8 mouse cellular contexts compared by ENCODE assay signal in the genomic region with DNA sequence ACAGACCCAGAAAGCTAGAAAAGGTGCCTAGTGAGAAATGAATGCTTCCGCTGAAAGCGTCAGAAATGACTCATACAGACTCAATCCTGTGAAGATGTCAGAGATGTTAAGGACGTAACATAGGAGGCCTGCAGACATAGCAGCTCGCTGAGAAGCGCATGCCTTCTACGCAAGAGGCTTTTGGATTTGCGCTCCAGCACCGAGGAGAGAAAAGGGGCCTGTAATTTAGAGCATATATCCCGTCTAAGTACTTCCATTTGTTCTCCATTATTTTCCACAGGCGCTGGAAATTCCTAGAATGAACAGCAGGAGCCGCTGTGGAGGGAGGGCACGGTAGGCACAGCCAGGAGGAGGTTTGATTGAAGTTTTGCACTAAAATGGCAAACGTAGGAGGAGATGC. TPM values are rescaled to one million over a fixed set of nuclear protein-coding genes. Genes with fewer than 3 reads are reported as not detected.
DNase-seq lines count a peak whose midpoint lies in the region; ATAC-seq and TF ChIP-seq lines count a peak whose summit lies in the region.

No protein-coding gene starts in this region.

- H3K4me3 ChIP-seq in embryonic facial prominence, embryonic 13.5 days: peak overlapping the region; percentile 61
- H3K4me3 ChIP-seq in heart, adult 2 months: peak overlapping the region; percentile 43
- peak overlapping the region; percentile 22; the same call in 1 of the 2 replicates for H3K4me3 ChIP-seq in kidney, adult 2 months (ENCODE audit: insufficient read depth, low read depth, low read length)
- H3K4me3 ChIP-seq in limb, embryonic 12.5 days (replicated peaks): peak overlapping the region; percentile 56
- peak overlapping the region; percentile 62 for H3K4me3 ChIP-seq in midbrain, embryonic 13.5 days (replicated peaks)

- intact Hi-C loops in heart, adult 2 months (cut with DNase I): loop anchor here (1.0 to 10.0 kb wide), 6 partner anchors 102 to 336 kb away; a partner anchor contains a TSS

- H3K36me3 ChIP-seq in embryonic facial prominence, embryonic 13.5 days: no peaks in the 10 kb centered on the region
- no peaks in the 10 kb centered on the region for H3K36me3 ChIP-seq in heart, adult 2 months (ENCODE audit: control insufficient read depth, insufficient read depth, low read length)
- no peaks in the 10 kb centered on the region for H3K36me3 ChIP-seq in kidney, adult 2 months (ENCODE audit: control insufficient read depth, insufficient read depth, low read length)
- H3K36me3 ChIP-seq in limb, embryonic 12.5 days: no peaks in the 10 kb centered on the region
- H3K36me3 ChIP-seq in midbrain, embryonic 13.5 days: no peaks in the 10 kb centered on the region

- H3K9me3 ChIP-seq in embryonic facial prominence, embryonic 13.5 days: no peaks in the 10 kb centered on the region
- H3K9me3 ChIP-seq in limb, embryonic 12.5 days: no peaks in the 10 kb centered on the region
- H3K9me3 ChIP-seq in midbrain, embryonic 13.5 days: no peaks in the 10 kb centered on the region

- no peaks in the 10 kb centered on the region for H3K27me3 ChIP-seq in embryonic facial prominence, embryonic 13.5 days
- H3K27me3 ChIP-seq in heart, adult 2 months (ENCODE audit: control insufficient read depth, insufficient read depth, low read length): no peaks in the 10 kb centered on the region
- H3K27me3 ChIP-seq in kidney, adult 2 months (replicated peaks; ENCODE audit: control insufficient read depth, insufficient read depth, low read length): no peaks in the 10 kb centered on the region
- H3K27me3 ChIP-seq in limb, embryonic 12.5 days: no peaks in the 10 kb centered on the region
- no peaks in the 10 kb centered on the region for H3K27me3 ChIP-seq in midbrain, embryonic 13.5 days

- no peak for TF ChIP-seq EP300 in heart, adult 2 months (IDR thresholded peaks at IDR 0.05; ENCODE audit: insufficient read depth, low read depth, low read length)

- H3K4me2 ChIP-seq in embryonic facial prominence, embryonic 13.5 days: peak overlapping the region; percentile 60
- peak overlapping the region; percentile 55 for H3K4me2 ChIP-seq in limb, embryonic 12.5 days
- peak overlapping the region; percentile 68 for H3K4me2 ChIP-seq in midbrain, embryonic 13.5 days (replicated peaks)

- 10% methylated on average over 13 of the region's 13 CpGs for WGBS in embryonic facial prominence, embryonic 13.5 days
- 15% methylated on average over 13 of the region's 13 CpGs for WGBS in heart, adult 2 months
- 19% methylated on average over 13 of the region's 13 CpGs for WGBS in kidney, adult 2 months
- WGBS in limb, embryonic 12.5 days: 10% methylated on average over 13 of the region's 13 CpGs
- 12% methylated on average over 13 of the region's 13 CpGs for WGBS in midbrain, embryonic 13.5 days

- peak; percentile 71 for TF ChIP-seq CTCF in heart, adult 2 months (IDR thresholded peaks at IDR 0.05)
- peak; percentile 72 for TF ChIP-seq CTCF in kidney, adult 2 months (conservative IDR thresholded peaks at IDR 0.05; ENCODE audit: insufficient read depth, insufficient read length, low read depth, low read length)

- peak overlapping the region; percentile 27; the same call in 1 of the 2 replicates for H3K9ac ChIP-seq in embryonic facial prominence, embryonic 13.5 days
- H3K9ac ChIP-seq in heart, adult 2 months (ENCODE audit: low read depth, low read length): no peak overlapping the region
- H3K9ac ChIP-seq in limb, embryonic 12.5 days (replicated peaks): no peak overlapping the region
- peak overlapping the region; percentile 21; the same call in 1 of the 2 replicates for H3K9ac ChIP-seq in midbrain, embryonic 13.5 days (replicated peaks)

- ATAC-seq in embryonic facial prominence, embryonic 13.5 days (ENCODE audit: insufficient number of reproducible peaks, insufficient read depth, low FRiP score, low TSS enrichment, low read depth): no peak
- ATAC-seq in limb, embryonic 12.5 days (ENCODE audit: insufficient number of reproducible peaks, insufficient read depth, low FRiP score, low TSS enrichment, low read depth): no peak
- peak; percentile 19 for ATAC-seq in midbrain, embryonic 13.5 days

- H3K79me2 ChIP-seq in heart, adult 2 months (replicated peaks; ENCODE audit: control insufficient read depth, insufficient read depth, low read length): no peaks in the 10 kb centered on the region

- peak overlapping the region; percentile 49; the same call in 1 of the 2 replicates for H3K27ac ChIP-seq in embryonic facial prominence, embryonic 13.5 days
- peak overlapping the region; percentile 85; the same call in 1 of the 2 replicates for H3K27ac ChIP-seq in heart, adult 2 months
- H3K27ac ChIP-seq in kidney, adult 2 months (ENCODE audit: insufficient read depth, low read depth, low read length): no peak overlapping the region
- H3K27ac ChIP-seq in limb, embryonic 12.5 days: no peak overlapping the region
- peak overlapping the region; percentile 72 for H3K27ac ChIP-seq in midbrain, embryonic 13.5 days

- peaks cover 13% of the 10 kb centered on the region for H3K4me1 ChIP-seq in embryonic facial prominence, embryonic 13.5 days
- peaks cover 3% of the 10 kb centered on the region; the same call in 1 of the 2 replicates for H3K4me1 ChIP-seq in heart, adult 2 months (ENCODE audit: control insufficient read depth, insufficient read depth, low read length)
- H3K4me1 ChIP-seq in kidney, adult 2 months (ENCODE audit: control insufficient read depth, insufficient read depth, low read length): no peaks in the 10 kb centered on the region; the same call in 1 of the 2 replicates
- H3K4me1 ChIP-seq in limb, embryonic 12.5 days (replicated peaks): peaks cover 5% of the 10 kb centered on the region
- H3K4me1 ChIP-seq in midbrain, embryonic 13.5 days (replicated peaks): peaks cover 12% of the 10 kb centered on the region

- no peak for TF ChIP-seq POLR2A in heart, adult 2 months (IDR thresholded peaks at IDR 0.05; ENCODE audit: insufficient read depth, low read depth, low read length)
- TF ChIP-seq POLR2A in kidney, adult 2 months (IDR thresholded peaks at IDR 0.05; ENCODE audit: low read depth, low read length): no peak

- peak; percentile 86 for DNase-seq in 416B (ENCODE audit: low read depth)
- peak; percentile 89 for DNase-seq in adrenal gland, postnatal 14 days
- DNase-seq in heart, adult 2 months: peak; percentile 68 to 79
- peak; percentile 72 for DNase-seq in kidney, adult 2 months
- DNase-seq in spleen, postnatal 14 days (ENCODE audit: low spot score in 2 of 2): peak; percentile 41 to 53

RNA-seq across cellular contexts. Expression of a gene that starts 5.8 kb away (rescaled TPM):
- 9.1 and 9.3 TPM in 2 replicates for total RNA-seq in adrenal gland, postnatal 14 days (2021)
- 30.6 and 31.4 TPM in 2 replicates for polyA plus RNA-seq in embryonic facial prominence, embryonic 13.5 days (2015; fragmentation: Nextera tagmentation; extraction: Ambion mirVana)
- 1 to 10 TPM; 3.1 to 4.4 TPM for total RNA-seq in heart, adult 2 months (2021)
- 9.8 and 11.3 TPM in 2 replicates for polyA plus RNA-seq in heart, adult 2 months (2012; rRNA removed)
- polyA plus RNA-seq in kidney, adult 2 months (2012; rRNA removed): 14.8 and 20.8 TPM in 2 replicates
- 28.0 and 29.2 TPM in 2 replicates for polyA plus RNA-seq in limb, embryonic 12.5 days (2016; fragmentation: Nextera tagmentation; extraction: Ambion mirVana)
- 26.0 and 28.8 TPM in 2 replicates for polyA plus RNA-seq in midbrain, embryonic 13.5 days (2015; fragmentation: Nextera tagmentation; extraction: Ambion mirVana)

RNA-seq across cellular contexts. Expression of a gene that starts 26.5 kb away (rescaled TPM):
- not detected in 2 replicates for total RNA-seq in adrenal gland, postnatal 14 days (2021)
- not detected in 2 replicates for polyA plus RNA-seq in embryonic facial prominence, embryonic 13.5 days (2015; fragmentation: Nextera tagmentation; extraction: Ambion mirVana)
- not detected for total RNA-seq in heart, adult 2 months (2021)
- polyA plus RNA-seq in heart, adult 2 months (2012; rRNA removed): not detected in 2 replicates
- polyA plus RNA-seq in kidney, adult 2 months (2012; rRNA removed): not detected in 2 replicates
- polyA plus RNA-seq in limb, embryonic 12.5 days (2016; fragmentation: Nextera tagmentation; extraction: Ambion mirVana): not detected in 2 replicates
- not detected in 2 replicates for polyA plus RNA-seq in midbrain, embryonic 13.5 days (2015; fragmentation: Nextera tagmentation; extraction: Ambion mirVana)

RNA-seq across cellular contexts. Expression of a gene that starts 29.1 kb away (rescaled TPM):
- total RNA-seq in adrenal gland, postnatal 14 days (2021): 56.7 and 59.3 TPM in 2 replicates
- 41.2 and 41.9 TPM in 2 replicates for polyA plus RNA-seq in embryonic facial prominence, embryonic 13.5 days (2015; fragmentation: Nextera tagmentation; extraction: Ambion mirVana)
- total RNA-seq in heart, adult 2 months (2021): 10 to 100 TPM; 41.9 to 48.7 TPM
- polyA plus RNA-seq in heart, adult 2 months (2012; rRNA removed): 33.8 and 38.4 TPM in 2 replicates
- polyA plus RNA-seq in kidney, adult 2 months (2012; rRNA removed): 30.8 and 38.3 TPM in 2 replicates
- polyA plus RNA-seq in limb, embryonic 12.5 days (2016; fragmentation: Nextera tagmentation; extraction: Ambion mirVana): 32.1 and 32.3 TPM in 2 replicates
- polyA plus RNA-seq in midbrain, embryonic 13.5 days (2015; fragmentation: Nextera tagmentation; extraction: Ambion mirVana): 38.6 and 39.7 TPM in 2 replicates

RNA-seq across cellular contexts. Expression of a gene that starts 29.5 kb away (rescaled TPM):
- 38.5 and 47.5 TPM in 2 replicates for total RNA-seq in adrenal gland, postnatal 14 days (2021)
- polyA plus RNA-seq in embryonic facial prominence, embryonic 13.5 days (2015; fragmentation: Nextera tagmentation; extraction: Ambion mirVana): 33.4 and 34.6 TPM in 2 replicates
- total RNA-seq in heart, adult 2 months (2021): 10 to 100 TPM; 28.4 to 33.9 TPM
- polyA plus RNA-seq in heart, adult 2 months (2012; rRNA removed): 22.8 and 30.4 TPM in 2 replicates
- polyA plus RNA-seq in kidney, adult 2 months (2012; rRNA removed): 29.7 and 32.8 TPM in 2 replicates
- 39.0 and 39.8 TPM in 2 replicates for polyA plus RNA-seq in limb, embryonic 12.5 days (2016; fragmentation: Nextera tagmentation; extraction: Ambion mirVana)
- 48.4 and 50.7 TPM in 2 replicates for polyA plus RNA-seq in midbrain, embryonic 13.5 days (2015; fragmentation: Nextera tagmentation; extraction: Ambion mirVana)

Comparison
In these comparisons a context has a peak if more than half of its experiments do, and no peak if none do; other contexts are left out.
1. H3K27ac ChIP-seq: peak in embryonic facial prominence, embryonic 13.5 days (single experiment), heart, adult 2 months (single experiment) and midbrain, embryonic 13.5 days (single experiment); none in kidney, adult 2 months (single experiment) and limb, embryonic 12.5 days (single experiment).
2. H3K9ac ChIP-seq: peak in embryonic facial prominence, embryonic 13.5 days (single experiment) and midbrain, embryonic 13.5 days (single experiment); none in heart, adult 2 months (single experiment) and limb, embryonic 12.5 days (single experiment).
3. Peak in every context shown above with its lines, with median percentiles within 50 percentile points of each other: DNase-seq, H3K4me2 ChIP-seq and H3K4me3 ChIP-seq.